Mouse (Mus musculus): ENCODE data around the gene Mvb12b. TPM values are rescaled to one million over a fixed set of nuclear protein-coding genes. Genes with fewer than 3 reads are reported as not detected.

Gene Mvb12b
- total RNA-seq, 2 experiments from 2014 or later, result 108 to 114 TPM

- intact Hi-C loops (cut with DNase I), result no loop called here
- DNase-seq (ENCODE audit: extremely low spot score in 1 of 2, low spot score in 2 of 2), result no peak
These were observed 19.4 kb downstream of the Mvb12b start for GRCm38 (mm10) chr2:33868322-33868721.

GRCm38 (mm10) chr2:33856746-33857145, 31.0 kb downstream of the Mvb12b start:
- intact Hi-C loops (cut with DNase I), result no loop called here

GRCm38 (mm10) chr2:33853011-33853976, 34.5 kb downstream of the Mvb12b start:
- DNase-seq (ENCODE audit: extremely low spot score in 1 of 2, low spot score in 2 of 2), result no peak
- intact Hi-C loops (cut with DNase I), result no loop called here

More at GRCm38 (mm10) chr2:33856746-33857145, 31.0 kb downstream of the Mvb12b start:
- no peak for DNase-seq (ENCODE audit: extremely low spot score in 1 of 2, low spot score in 2 of 2)

- intact Hi-C loops (cut with DNase I), result no loop called here
- no peak for DNase-seq (ENCODE audit: extremely low spot score in 1 of 2, low spot score in 2 of 2)
These were observed 40.4 kb downstream of the Mvb12b start for GRCm38 (mm10) chr2:33847196-33847834.

GRCm38 (mm10) chr2:33846635-33847034, 41.1 kb downstream of the Mvb12b start:
- DNase-seq (ENCODE audit: extremely low spot score in 1 of 2, low spot score in 2 of 2), result no peak
- intact Hi-C loops (cut with DNase I), result no loop called here

- intact Hi-C loops (cut with DNase I), result no loop called here
- no peak for DNase-seq (ENCODE audit: extremely low spot score in 1 of 2, low spot score in 2 of 2)
These were observed 44.1 kb downstream of the Mvb12b start for GRCm38 (mm10) chr2:33843642-33844041.

GRCm38 (mm10) chr2:33842983-33843577, 44.7 kb downstream of the Mvb12b start:
- no peak for DNase-seq (ENCODE audit: extremely low spot score in 1 of 2, low spot score in 2 of 2)
- intact Hi-C loops (cut with DNase I), result no loop called here

- intact Hi-C loops (cut with DNase I), result no loop called here
- DNase-seq (ENCODE audit: extremely low spot score in 1 of 2, low spot score in 2 of 2), result no peak
These were observed 45.8 kb downstream of the Mvb12b start for GRCm38 (mm10) chr2:33841980-33842379.

GRCm38 (mm10) chr2:33840483-33840882, 47.3 kb downstream of the Mvb12b start:
- intact Hi-C loops (cut with DNase I), result no loop called here
- no peak for DNase-seq (ENCODE audit: extremely low spot score in 1 of 2, low spot score in 2 of 2)

- intact Hi-C loops (cut with DNase I), result no loop called here
These were observed 48.5 kb downstream of the Mvb12b start for GRCm38 (mm10) chr2:33839252-33839651.

GRCm38 (mm10) chr2:33837297-33837696, 50.4 kb downstream of the Mvb12b start:
- intact Hi-C loops (cut with DNase I), result no loop called here
- DNase-seq (ENCODE audit: extremely low spot score in 1 of 2, low spot score in 2 of 2), result no peak

More at GRCm38 (mm10) chr2:33839252-33839651, 48.5 kb downstream of the Mvb12b start:
- DNase-seq (ENCODE audit: extremely low spot score in 1 of 2, low spot score in 2 of 2), result no peak

GRCm38 (mm10) chr2:33836660-33837213, 51.0 kb downstream of the Mvb12b start:
- intact Hi-C loops (cut with DNase I), result no loop called here
- no peak for DNase-seq (ENCODE audit: extremely low spot score in 1 of 2, low spot score in 2 of 2)

GRCm38 (mm10) chr2:33835038-33835437, 52.7 kb downstream of the Mvb12b start:
- DNase-seq (ENCODE audit: extremely low spot score in 1 of 2, low spot score in 2 of 2), result no peak
- intact Hi-C loops (cut with DNase I), result no loop called here

GRCm38 (mm10) chr2:33833902-33834301, 53.8 kb downstream of the Mvb12b start:
- intact Hi-C loops (cut with DNase I), result no loop called here
- DNase-seq (ENCODE audit: extremely low spot score in 1 of 2, low spot score in 2 of 2), result no peak

GRCm38 (mm10) chr2:33829870-33830269, 57.9 kb downstream of the Mvb12b start:
- DNase-seq (ENCODE audit: extremely low spot score in 1 of 2, low spot score in 2 of 2), result no peak
- intact Hi-C loops (cut with DNase I), result loop anchor here (10.0 kb wide), 1 partner anchor 805 kb away; no protein-coding TSS in a partner anchor

- intact Hi-C loops (cut with DNase I), result loop anchor here (10.0 kb wide), 1 partner anchor 808 kb away; no protein-coding TSS in a partner anchor
- DNase-seq (ENCODE audit: extremely low spot score in 1 of 2, low spot score in 2 of 2), result no peak
These were observed 61.0 kb downstream of the Mvb12b start for GRCm38 (mm10) chr2:33826777-33827176.

GRCm38 (mm10) chr2:33824935-33825514, 62.7 kb downstream of the Mvb12b start:
- no peak for DNase-seq (ENCODE audit: extremely low spot score in 1 of 2, low spot score in 2 of 2)
- intact Hi-C loops (cut with DNase I), result loop anchor here (5.0 to 10.0 kb wide), 2 partner anchors 137 to 810 kb away; no protein-coding TSS in a partner anchor
